Mouse (Mus musculus) embryonic stem cell, embryonic (primary cell): ENCODE measurements at regions not wholly inside any gene's neighbourhood (a gene's known extent, or its start where the extent isn't known, plus 50 kb on each side); places are given as distances from the start of the nearest gene placed in this dataset.

Experiments
- CTCF ChIA-PET, 4 experiments: fragments of 300-600 bp in 2 of 4; fragments of 350-600 bp in 2 of 4; sonication (Branson Sonifier 250); formaldehyde crosslinking; loops; one replicate each; lab custom pipeline; 2022; ENCODE audit warnings: inconsistent platforms in 2 of 4; lab: Charles Lee
- POLR2A ChIA-PET, 4 experiments: fragments of 300-600 bp in 2 of 4; fragments of 350-600 bp in 2 of 4; sonication (Branson Sonifier 250); formaldehyde crosslinking; loops; one replicate each; lab custom pipeline; 2022; ENCODE audit warnings: antibody characterized with exemption in 4 of 4, inconsistent platforms in 1 of 4; lab: Charles Lee

GRCm38 (mm10) chr1:190374270-190374669, 203.8 kb upstream of the Prox1 start:
- CTCF ChIA-PET = no interaction called here
- POLR2A ChIA-PET = no interaction called here

DNA sequence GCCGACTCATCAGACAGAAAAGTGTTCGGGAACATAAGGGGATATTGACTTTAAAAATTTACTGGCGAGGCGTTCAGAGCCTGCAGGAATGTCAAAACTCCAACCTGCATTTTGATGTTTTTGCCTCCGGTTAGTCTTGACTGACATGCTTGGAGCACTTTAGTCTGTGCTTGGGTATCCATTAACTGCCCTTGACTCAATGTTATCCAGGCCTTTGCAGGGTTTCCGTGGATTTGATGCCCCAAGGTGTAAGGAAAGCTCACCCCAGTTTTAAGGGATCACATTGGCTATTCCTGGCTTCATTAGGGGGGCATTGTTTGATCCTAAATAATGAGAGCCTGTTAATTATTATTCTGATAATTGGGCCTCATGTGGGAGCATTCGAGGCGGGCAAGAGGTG, 196.1 kb upstream of the Prox1 start:
- POLR2A ChIA-PET = no interaction called here
- CTCF ChIA-PET = no interaction called here

DNA sequence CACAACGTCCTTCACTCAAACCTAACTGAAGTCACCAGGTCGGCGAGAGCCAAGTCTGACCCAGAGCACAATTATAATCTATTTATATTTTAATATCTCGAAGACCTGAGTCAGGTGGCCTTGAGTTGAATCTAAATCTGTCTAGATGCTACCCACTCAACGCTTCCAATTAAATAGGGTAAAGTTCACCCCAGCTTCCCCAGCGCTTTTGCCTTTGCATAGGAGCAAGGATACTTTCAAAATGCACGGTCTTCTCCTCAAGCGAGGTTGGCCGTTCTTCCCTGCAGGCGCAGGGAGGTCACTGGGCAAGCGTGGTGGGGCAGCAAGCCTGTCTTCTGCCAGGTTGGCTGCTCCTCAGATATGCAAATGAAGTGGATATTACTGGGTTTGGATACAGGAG, 194.6 kb upstream of the Prox1 start:
- POLR2A ChIA-PET = no interaction called here

DNA sequence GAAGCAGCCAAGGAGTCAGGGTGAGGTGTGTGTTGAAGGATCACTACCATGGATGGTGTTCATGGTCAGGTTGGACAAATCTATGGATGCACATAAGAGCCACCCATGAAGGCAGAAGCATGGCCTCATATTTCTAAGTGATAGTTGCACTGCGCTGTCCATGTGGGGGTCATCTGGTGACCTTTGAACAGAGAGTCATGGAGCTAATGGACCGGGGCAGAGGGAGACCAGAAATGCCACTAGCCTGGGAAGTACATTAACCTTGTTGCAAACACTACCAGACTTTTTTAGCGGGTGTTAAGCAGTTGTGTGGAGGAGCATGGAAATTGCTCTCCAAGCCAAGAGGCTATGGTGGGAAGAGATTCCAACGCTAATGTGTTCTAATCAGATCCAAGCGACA, 190.1 kb upstream of the Prox1 start:
- ChIA-PET POLR2A (no interaction called here), CTCF (no interaction called here)

More for the DNA sequence above, 194.6 kb upstream of the Prox1 start:
- CTCF ChIA-PET = no interaction called here

DNA sequence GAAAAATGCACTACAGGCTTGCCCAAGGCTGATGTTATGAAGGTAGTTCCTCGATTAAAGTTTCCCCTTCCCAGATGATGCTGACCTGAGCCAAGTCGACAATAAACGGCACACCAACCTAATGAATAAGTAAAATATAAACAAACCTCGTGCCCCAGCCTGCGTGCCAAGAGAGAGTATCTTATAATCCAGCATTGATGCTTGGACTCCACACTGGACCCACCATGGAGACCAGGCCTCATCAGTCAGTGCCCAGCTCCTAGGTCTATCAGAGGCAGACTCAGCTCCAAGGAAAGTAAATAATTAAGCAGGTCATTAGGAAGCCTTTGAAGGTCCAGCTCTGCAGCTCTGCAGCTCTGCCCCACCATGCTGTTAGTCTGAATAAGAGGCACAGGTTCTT, 187.3 kb upstream of the Prox1 start:
- ChIA-PET CTCF (no interaction called here), POLR2A (no interaction called here)

DNA sequence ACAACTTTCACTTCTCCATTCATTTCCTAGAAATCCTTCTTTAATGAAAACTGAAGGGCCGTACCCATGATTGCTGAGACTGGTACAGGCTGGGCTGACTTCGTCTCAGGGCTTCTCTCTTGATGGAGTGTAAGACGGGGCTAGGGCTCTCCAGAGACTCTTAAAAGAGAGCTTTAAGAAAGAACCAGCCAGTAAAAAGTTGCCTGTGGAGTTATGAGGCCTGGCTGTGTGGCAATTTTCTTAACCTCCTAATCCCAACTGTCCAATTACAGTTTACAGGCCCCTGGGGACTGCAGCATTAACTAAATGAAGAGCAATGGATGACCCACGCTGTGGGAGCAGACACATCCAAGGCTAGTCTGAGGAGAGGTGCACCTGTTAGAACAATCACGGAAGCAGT, 177.1 kb upstream of the Prox1 start:
- CTCF ChIA-PET = no interaction called here
- POLR2A ChIA-PET = no interaction called here

- POLR2A ChIA-PET = no interaction called here
- CTCF ChIA-PET = no interaction called here
Observed at GRCm38 (mm10) chr1:190340715-190341114, 170.2 kb upstream of the Prox1 start.

DNA sequence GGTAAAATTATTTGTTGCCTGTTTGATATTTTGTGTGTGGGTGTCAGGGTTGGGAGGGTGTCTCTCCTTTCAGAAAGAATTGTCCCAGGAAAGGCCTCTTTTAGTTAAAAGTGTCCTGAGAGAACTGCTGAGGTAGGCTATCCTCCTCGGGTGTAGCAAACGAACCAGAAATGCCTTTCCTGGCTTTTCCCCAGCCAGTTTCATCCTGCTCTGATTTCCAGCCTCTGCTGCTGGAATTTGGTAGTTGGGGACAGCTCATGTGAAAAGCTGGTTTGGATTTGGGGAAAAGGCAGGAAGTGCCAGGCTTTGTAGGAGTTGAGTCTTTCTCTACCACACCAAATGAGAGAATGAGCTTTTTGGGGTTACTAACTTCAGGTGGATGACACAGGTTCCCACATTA, 164.0 kb upstream of the Prox1 start:
- POLR2A ChIA-PET = no interaction called here
- CTCF ChIA-PET = no interaction called here

GRCm38 (mm10) chr1:190334053-190334452, 163.5 kb upstream of the Prox1 start:
- ChIA-PET CTCF (no interaction called here), POLR2A (interaction anchor here in 1 of 4 experiments (1.2 kb wide), 1 partner anchor 10 kb away, joined by 4 read pairs; no protein-coding TSS in a partner anchor)

GRCm38 (mm10) chr1:190332001-190332400, 161.5 kb upstream of the Prox1 start:
- ChIA-PET CTCF (no interaction called here), POLR2A (no interaction called here)

DNA sequence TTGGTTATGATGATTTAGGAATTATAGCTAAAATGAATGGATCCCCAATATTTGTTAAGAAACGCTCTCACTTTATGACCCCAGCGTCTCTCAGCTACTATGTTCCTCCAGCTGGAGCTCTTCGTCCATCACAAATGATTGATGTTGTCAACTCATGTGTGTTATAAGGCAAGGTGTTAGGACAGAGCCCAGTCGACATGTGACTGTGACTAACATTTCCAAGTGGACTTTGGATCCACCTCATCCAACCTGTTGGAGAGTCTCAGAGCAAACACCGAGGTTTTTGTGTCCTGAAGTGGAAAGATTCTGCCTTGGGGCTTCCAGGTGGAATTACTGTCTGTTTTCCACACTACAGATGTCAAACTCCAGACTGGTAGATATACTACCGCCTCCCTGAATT, 154.0 kb upstream of the Prox1 start:
- POLR2A ChIA-PET = interaction anchor here in 1 of 4 experiments (1.7 kb wide), 1 partner anchor 9 kb away, joined by 4 read pairs; no protein-coding TSS in a partner anchor
- CTCF ChIA-PET = no interaction called here

GRCm38 (mm10) chr1:190323671-190324070, 153.2 kb upstream of the Prox1 start:
- POLR2A ChIA-PET = interaction anchor here in 2 of 4 experiments (0.5 to 1.7 kb wide), 2 partner anchors 10 to 136 kb away, joined by 3 to 4 read pairs; no protein-coding TSS in a partner anchor
- CTCF ChIA-PET = interaction anchor here in 1 of 4 experiments (0.7 kb wide), 1 partner anchor 8 kb away, joined by 3 read pairs; no protein-coding TSS in a partner anchor

- CTCF ChIA-PET = interaction anchor here in 2 of 4 experiments (0.6 kb wide), 2 partner anchors 204 to 466 kb away, joined by 3 to 5 read pairs; no protein-coding TSS in a partner anchor
Observed at GRCm38 (mm10) chr1:190316175-190316574, 145.7 kb upstream of the Prox1 start.

GRCm38 (mm10) chr1:190309831-190310230, 139.3 kb upstream of the Prox1 start:
- ChIA-PET POLR2A (interaction anchor here in 1 of 4 experiments (0.6 kb wide), 1 partner anchor 174 kb away, joined by 9 read pairs; no protein-coding TSS in a partner anchor), CTCF (no interaction called here)

More at GRCm38 (mm10) chr1:190316175-190316574, 145.7 kb upstream of the Prox1 start:
- POLR2A ChIA-PET = no interaction called here

DNA sequence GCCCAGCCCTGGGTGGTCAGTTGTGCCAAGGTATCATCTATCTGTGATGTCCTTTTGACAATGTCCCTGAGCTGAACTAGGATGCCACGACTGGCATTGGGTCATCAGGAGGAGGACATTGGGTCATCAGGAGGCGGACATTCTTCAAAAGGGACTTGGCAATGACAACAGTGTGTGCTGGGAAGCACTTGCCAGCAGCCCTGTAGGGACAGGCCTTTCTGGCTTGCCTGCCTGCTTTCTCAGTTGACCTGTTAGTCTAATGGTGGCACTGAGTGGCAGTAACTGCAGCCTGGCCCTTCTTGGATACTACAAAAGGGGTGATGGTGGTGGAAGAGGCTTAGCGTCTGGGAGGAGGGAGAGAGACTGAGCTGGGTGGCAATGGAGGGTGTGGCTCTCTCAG, 137.2 kb upstream of the Prox1 start:
- CTCF ChIA-PET = no interaction called here
- POLR2A ChIA-PET = no interaction called here

DNA sequence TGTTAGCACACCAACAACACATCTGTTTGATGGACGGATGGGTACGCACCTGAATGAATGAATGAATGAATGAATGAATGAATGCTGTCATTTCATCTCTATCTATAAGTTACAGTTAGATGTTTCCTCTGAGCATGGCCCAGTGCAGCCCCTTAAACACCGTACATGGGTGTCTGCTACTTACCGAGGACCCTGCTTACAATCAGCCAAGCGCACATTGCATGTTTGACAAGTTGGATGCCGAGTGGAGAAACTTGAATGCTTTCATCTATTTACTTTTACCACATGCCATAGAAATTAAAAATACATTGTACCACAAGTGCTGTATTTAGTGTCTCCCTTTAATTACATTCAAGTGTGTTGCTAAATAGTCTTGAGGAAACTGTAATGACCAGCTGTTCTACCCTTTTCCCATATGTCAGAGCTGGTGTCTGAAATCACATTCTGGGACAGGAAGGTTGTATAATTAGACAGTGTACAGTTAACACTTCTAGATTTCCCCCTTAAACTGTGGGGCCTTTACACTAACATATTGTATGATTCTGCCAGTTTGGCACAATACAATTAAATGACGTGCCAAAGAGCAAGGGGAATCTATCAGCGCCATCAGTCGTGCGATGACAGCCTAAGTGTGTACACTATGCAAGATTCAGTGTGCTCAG, 127.3 kb upstream of the Prox1 start:
- ChIA-PET CTCF (no interaction called here), POLR2A (interaction anchor here in 1 of 4 experiments (0.5 kb wide), 1 partner anchor 84 kb away, joined by 4 read pairs; no protein-coding TSS in a partner anchor)

DNA sequence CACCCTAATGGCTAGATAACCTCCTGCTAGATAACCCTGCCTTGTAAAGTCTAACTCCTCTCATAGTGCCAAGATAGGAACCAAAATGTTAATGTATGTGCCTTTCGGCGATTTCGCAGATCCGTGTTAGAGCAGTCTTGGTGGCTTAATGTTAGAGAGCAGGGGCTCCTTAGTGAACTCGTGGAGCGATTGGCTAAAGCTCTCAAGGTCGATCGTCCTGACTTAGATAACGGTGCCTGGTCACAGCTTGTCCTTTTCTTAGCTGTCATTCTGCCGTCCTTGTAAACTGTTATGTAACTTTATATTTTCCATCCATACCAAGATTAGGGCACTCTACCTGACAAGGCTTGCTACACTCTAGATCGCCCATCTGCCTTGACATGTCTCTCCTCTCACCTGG, 119.5 kb upstream of the Prox1 start:
- POLR2A ChIA-PET = no interaction called here
- CTCF ChIA-PET = no interaction called here

DNA sequence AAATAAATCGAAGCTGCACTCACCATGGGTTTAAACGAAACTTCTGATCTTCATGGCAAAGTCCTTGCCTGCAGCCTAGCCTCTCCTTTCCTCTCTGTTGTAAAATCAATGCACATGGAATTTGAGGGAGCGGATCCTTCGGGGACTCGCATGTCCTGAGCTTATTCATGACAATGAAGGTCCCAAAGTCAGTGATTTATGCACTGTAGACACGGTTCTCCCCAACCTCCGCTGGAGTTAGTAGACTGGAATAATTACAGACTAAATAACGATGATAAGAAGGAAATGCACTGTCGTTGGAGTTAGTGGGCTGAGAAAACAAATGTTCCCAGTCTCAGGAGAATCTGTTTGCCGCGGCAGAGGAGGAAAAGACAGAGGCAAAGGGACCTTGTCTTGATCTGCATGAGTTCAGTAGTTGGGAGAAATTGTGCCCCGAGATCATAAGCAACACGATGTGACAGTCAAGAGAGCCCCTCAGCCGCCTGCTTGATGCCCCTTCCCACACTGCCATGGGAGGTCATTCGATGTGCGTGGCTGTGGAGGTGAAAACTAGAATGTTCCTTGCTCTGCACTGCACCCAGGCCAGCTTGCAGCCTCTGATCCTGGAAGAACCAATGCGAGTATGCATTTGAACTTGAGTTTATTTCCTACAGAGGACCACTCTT, 116.1 kb upstream of the Prox1 start:
- ChIA-PET CTCF (no interaction called here), POLR2A (no interaction called here)

DNA sequence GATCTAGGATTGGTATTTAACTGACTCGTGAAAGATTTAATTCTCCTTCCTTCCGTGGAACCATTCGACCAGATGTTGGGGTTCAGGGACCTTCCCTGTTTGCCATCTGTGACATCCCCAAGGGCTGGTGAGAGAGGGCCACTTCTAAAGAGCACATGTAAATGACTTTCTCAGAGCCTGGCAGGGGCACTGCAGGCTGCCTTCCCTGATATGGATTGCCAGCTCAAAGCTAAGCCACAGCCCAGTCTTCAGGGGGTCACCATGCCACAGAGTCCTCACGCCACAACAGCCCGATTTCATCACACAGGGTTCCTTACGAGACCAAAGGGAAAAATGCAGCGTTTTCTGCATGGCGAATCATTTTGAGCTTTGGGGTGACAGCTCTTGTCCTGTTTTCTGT, 115.1 kb upstream of the Prox1 start:
- CTCF ChIA-PET = no interaction called here
- POLR2A ChIA-PET = interaction anchor here in 1 of 4 experiments (0.6 kb wide), 1 partner anchor 89 kb away, joined by 3 read pairs; no protein-coding TSS in a partner anchor

DNA sequence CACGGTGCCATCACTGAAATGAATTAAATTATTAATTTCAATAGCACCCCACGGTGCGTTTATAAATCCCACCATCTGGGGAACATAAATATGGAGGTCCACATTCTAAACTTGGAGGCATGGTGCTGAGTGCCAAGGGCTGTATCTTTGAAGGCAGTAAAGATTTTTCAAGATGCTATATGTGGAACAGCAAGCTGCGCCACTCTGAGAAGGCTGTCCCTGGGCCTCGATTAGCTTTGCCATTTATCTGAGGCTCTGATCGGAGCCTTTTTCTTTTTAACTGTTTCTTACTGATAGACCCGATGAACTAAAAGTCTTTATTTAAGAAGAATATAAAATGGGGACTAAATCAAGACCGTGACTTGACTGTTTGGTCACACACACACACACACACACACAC, 114.5 kb upstream of the Prox1 start:
- POLR2A ChIA-PET = no interaction called here
- CTCF ChIA-PET = interaction anchor here in 1 of 4 experiments (0.7 kb wide), 1 partner anchor 47 kb away, joined by 3 read pairs; no protein-coding TSS in a partner anchor
